Mouse (Mus musculus): ENCODE data around the gene Tspan5. TPM values are rescaled to one million over a fixed set of nuclear protein-coding genes. Genes with fewer than 3 reads are reported as not detected.

The Tspan5 gene
- polyA plus RNA-seq, 1 experiment from 2014 or later, result 34.9 TPM

DNA sequence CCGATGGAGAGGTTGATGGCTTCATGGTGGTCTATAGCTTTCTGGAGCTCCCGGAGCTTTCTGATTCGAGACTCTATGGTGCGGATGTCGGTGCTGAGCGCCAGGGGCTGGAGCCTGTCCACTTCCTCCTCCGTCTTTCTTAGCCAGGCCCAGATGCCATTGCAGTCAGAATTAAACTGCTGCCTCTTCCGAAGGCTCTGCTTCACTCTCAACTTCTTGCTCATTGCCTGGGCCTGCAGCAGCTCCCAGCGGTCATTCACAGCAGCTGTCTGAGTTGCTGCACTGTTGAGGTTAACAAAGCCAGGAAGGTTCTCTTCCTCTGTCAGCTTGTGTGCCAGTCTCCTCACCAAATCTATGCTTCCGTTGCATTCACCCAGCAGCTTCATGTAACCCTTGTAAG lies 195.2 kb downstream of the Tspan5 start:
- Histone ChIP-seq H3K4me1 (no peaks in the 10 kb centered on the region), H3K27me3 (replicated peaks) (no peaks in the 10 kb centered on the region), H3K9me3 (no peaks in the 10 kb centered on the region), H3K9ac (no peak overlapping the region), H3K27ac (no peak overlapping the region), H3K4me3 (replicated peaks) (no peak overlapping the region), H3K4me2 (no peak overlapping the region), H3K36me3 (peaks cover 27% of the 10 kb centered on the region)
- ATAC-seq (ENCODE audit: insufficient read depth, low FRiP score, low read depth), result no peak
- WGBS, result 93% methylated on average over 10 of the region's 10 CpGs

DNA sequence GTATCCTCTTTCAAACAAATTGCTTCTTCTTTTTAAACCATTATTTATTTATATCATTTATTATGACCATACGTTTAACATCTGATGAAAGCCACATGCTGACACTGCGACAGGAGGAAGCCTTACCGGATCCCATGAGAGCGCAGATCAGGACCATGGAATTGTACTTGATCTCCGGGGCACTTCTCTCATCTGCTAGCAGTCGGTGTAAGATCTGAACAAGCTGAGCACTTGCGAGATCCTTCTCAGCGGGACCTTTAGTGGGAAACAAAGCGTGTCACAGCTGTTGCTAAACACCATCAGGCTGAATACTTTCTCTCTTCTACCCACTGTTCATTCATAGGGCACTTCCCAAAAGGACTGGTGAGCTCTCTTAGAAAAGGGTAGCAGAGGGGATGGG lies 199.6 kb downstream of the Tspan5 start:
- 58% methylated on average over 9 of the region's 9 CpGs for WGBS
- Histone ChIP-seq H3K36me3 (peaks cover 35% of the 10 kb centered on the region), H3K4me1 (no peaks in the 10 kb centered on the region), H3K9ac (no peak overlapping the region), H3K27me3 (replicated peaks) (no peaks in the 10 kb centered on the region), H3K9me3 (no peaks in the 10 kb centered on the region), H3K4me3 (replicated peaks) (no peak overlapping the region), H3K27ac (no peak overlapping the region), H3K4me2 (no peak overlapping the region)
- no peak for ATAC-seq (ENCODE audit: insufficient read depth, low FRiP score, low read depth)

DNA sequence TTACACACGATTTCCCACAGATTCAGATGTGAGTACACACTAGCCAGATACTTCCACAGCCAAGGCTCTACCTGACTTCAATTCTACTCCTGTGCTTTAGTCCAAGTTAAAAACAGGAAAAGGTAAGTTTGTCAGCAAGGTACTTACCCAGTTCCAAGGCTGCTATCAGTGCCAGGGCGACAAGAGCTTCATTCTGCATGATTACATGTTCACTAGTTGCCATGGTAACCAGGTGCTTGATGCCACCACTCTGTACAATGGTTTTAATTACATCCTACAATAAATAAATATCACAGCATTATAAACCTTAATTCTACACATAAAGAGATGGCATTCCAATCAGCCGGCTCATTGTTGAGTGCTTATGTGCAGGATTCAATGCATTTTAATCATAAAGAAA lies 203.5 kb downstream of the Tspan5 start:
- Histone ChIP-seq H3K4me3 (replicated peaks) (no peak overlapping the region), H3K27ac (no peak overlapping the region), H3K27me3 (replicated peaks) (no peaks in the 10 kb centered on the region), H3K9me3 (no peaks in the 10 kb centered on the region), H3K4me2 (no peak overlapping the region), H3K9ac (no peak overlapping the region), H3K36me3 (peaks cover 11% of the 10 kb centered on the region), H3K4me1 (no peaks in the 10 kb centered on the region)
- WGBS, result 92% methylated on average over 3 of the region's 3 CpGs
- ATAC-seq (ENCODE audit: insufficient read depth, low FRiP score, low read depth), result no peak

DNA sequence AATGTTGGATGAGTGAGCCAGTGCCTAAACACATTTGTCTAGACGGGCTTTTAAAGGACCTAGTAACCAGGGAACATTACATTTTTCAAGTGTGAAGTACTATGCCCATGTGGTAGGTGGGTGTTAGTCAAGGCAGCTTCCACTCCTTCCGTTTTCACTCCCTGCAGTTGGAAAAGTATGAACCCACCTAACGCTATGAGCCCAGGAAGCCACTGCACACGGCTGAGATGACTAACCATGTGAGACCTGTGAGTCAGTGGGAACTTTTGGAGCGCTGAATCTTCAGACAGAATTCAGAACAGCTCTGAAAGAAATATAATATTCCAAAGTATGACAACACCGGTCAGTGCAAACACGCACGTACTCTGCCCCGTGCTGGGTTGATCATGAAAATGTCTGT lies 207.1 kb downstream of the Tspan5 start:
- no peak for ATAC-seq (ENCODE audit: insufficient read depth, low FRiP score, low read depth)
- Histone ChIP-seq H3K36me3 (peaks cover 13% of the 10 kb centered on the region), H3K4me3 (replicated peaks) (no peak overlapping the region), H3K9me3 (no peaks in the 10 kb centered on the region), H3K27ac (no peak overlapping the region), H3K9ac (no peak overlapping the region), H3K27me3 (replicated peaks) (no peaks in the 10 kb centered on the region), H3K4me1 (no peaks in the 10 kb centered on the region), H3K4me2 (no peak overlapping the region)
- WGBS, result 93% methylated on average over 9 of the region's 9 CpGs

DNA sequence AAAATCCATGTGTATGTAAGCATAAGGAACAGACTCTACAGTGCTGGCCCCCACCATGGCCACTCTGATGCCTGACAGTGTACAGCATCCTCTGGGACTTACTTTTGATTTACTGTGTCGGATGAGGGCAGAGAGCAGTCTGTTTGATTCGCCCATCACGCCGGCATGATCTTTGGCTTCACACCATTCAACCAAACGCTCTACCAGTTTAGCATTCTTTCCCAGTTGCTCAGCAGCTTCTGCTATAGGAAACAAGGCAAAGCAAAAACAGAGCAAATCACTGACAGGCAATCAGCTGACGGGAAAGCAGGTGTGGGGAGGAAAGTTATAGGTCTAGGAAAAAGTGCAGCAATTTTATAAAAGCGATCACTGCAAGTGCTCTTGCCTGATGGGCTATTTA lies 213.2 kb downstream of the Tspan5 start:
- no peaks in the 10 kb centered on the region for H3K4me1 ChIP-seq
- H3K9me3 ChIP-seq, result no peaks in the 10 kb centered on the region
- peaks cover 17% of the 10 kb centered on the region; the same call in 1 of the 2 replicates for H3K36me3 ChIP-seq
- 92% methylated on average over 7 of the region's 7 CpGs for WGBS
- no peak for ATAC-seq (ENCODE audit: insufficient read depth, low FRiP score, low read depth)
- no peaks in the 10 kb centered on the region for H3K27me3 ChIP-seq (replicated peaks)
- no peak overlapping the region for H3K9ac ChIP-seq
- no peak overlapping the region for H3K4me2 ChIP-seq
- H3K27ac ChIP-seq, result no peak overlapping the region
- H3K4me3 ChIP-seq (replicated peaks), result no peak overlapping the region

Other genes starting within 250 kb of the Tspan5 start
- gene Eif4e, start 216.0 kb upstream of the Tspan5 start, polyA plus RNA-seq (2015; fragmentation: Nextera tagmentation; extraction: Ambion mirVana), result 295 and 313 TPM in 2 replicates